Mouse (Mus musculus): ENCODE measurements around the gene Mob2. TPM values are rescaled to one million over a fixed set of nuclear protein-coding genes. Genes with fewer than 3 reads are reported as not detected.

Gene Mob2
- polyA plus RNA-seq, 1 experiment from 2014 or later, result 52.8 TPM

DNA sequence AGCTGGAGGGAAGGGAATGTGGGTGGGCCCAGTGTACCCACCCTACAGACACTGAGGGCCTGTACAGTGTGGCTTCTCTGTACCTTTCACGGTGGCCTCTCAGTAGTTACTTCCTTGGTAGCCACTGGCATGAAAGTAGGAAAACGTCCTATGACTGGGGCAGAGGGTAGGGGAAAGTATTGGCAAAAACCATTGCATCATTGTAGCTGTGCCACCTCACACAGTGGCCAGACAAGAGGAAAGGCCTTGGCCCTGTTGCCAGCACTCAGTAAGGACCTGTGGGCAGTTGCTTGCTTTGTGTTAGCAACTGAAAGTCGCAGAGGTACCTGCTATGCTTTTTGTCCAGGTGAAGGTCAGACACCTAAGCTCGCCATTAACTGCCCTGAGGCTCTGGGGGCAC lies 66.7 kb downstream of the Mob2 start:
- ATAC-seq (ENCODE audit: low read depth), result no peak
- Histone ChIP-seq H3K27ac (replicated peaks) (no peak overlapping the region), H3K4me2 (no peak overlapping the region), H3K4me1 (replicated peaks) (no peaks in the 10 kb centered on the region), H3K9me3 (no peaks in the 10 kb centered on the region), H3K36me3 (peaks cover 100% of the 10 kb centered on the region), H3K27me3 (no peaks in the 10 kb centered on the region), H3K9ac (no peak overlapping the region), H3K4me3 (no peak overlapping the region)
- 92% methylated on average over 4 of the region's 4 CpGs for whole genome bisulfite sequencing

GRCm38 (mm10) chr7:141991183-141991582 lies 69.7 kb downstream of the Mob2 start:
- 91% methylated on average over 2 of the region's 2 CpGs for WGBS
- no peak overlapping the region for H3K4me2 ChIP-seq
- H3K27ac ChIP-seq (replicated peaks), result no peak overlapping the region
- no peak overlapping the region for H3K4me3 ChIP-seq
- H3K27me3 ChIP-seq, result no peaks in the 10 kb centered on the region
- peaks cover 100% of the 10 kb centered on the region for H3K36me3 ChIP-seq
- no peaks in the 10 kb centered on the region for H3K4me1 ChIP-seq (replicated peaks)
- ATAC-seq (ENCODE audit: low read depth), result no peak
- no peaks in the 10 kb centered on the region for H3K9me3 ChIP-seq
- H3K9ac ChIP-seq, result no peak overlapping the region

DNA sequence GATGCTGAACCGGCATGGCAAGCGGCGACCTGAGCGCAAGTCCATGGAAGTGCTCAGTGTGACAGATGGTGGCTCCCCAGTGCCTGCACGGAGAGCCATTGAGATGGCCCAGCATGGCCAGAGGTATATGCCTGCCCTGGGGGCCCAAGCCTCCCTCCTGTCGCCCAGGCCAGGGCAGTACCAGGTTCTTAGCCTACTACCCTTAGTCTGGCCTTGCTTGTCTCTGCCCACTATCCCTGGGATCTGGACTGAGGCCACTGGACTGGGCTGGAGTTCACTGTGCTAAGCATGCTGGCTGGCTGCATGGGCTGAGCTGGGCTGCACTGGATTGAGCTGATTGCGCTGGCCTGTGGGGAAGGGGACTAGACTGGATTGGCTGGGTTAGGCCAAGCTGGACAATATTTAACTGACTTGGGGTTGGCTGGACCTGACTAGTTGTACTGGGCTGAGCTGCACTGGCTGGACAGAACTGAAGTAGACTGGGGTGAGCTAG lies 72.5 kb downstream of the Mob2 start:
- no peak overlapping the region for H3K4me3 ChIP-seq
- no peaks in the 10 kb centered on the region for H3K27me3 ChIP-seq
- 81% methylated on average over 7 of the region's 7 CpGs for WGBS
- H3K36me3 ChIP-seq, result peaks cover 100% of the 10 kb centered on the region
- no peak for ATAC-seq (ENCODE audit: low read depth)
- no peak overlapping the region for H3K9ac ChIP-seq
- no peaks in the 10 kb centered on the region for H3K4me1 ChIP-seq (replicated peaks)
- no peak overlapping the region for H3K27ac ChIP-seq (replicated peaks)
- no peaks in the 10 kb centered on the region for H3K9me3 ChIP-seq
- no peak overlapping the region for H3K4me2 ChIP-seq

GRCm38 (mm10) chr7:141981237-141981636 lies 79.6 kb downstream of the Mob2 start:
- H3K27ac ChIP-seq (replicated peaks), result no peak overlapping the region
- H3K4me1 ChIP-seq (replicated peaks), result peaks cover 15% of the 10 kb centered on the region
- H3K9ac ChIP-seq, result no peak overlapping the region
- no peaks in the 10 kb centered on the region for H3K9me3 ChIP-seq
- no peak for ATAC-seq (ENCODE audit: low read depth)
- WGBS, result 91% methylated on average over 7 of the region's 7 CpGs
- H3K27me3 ChIP-seq, result no peaks in the 10 kb centered on the region
- peaks cover 31% of the 10 kb centered on the region for H3K36me3 ChIP-seq
- no peak overlapping the region for H3K4me3 ChIP-seq
- no peak overlapping the region for H3K4me2 ChIP-seq

- Histone ChIP-seq H3K27ac (replicated peaks) (no peak overlapping the region), H3K4me2 (no peak overlapping the region), H3K9ac (no peak overlapping the region), H3K9me3 (no peaks in the 10 kb centered on the region), H3K27me3 (no peaks in the 10 kb centered on the region), H3K36me3 (peaks cover 12% of the 10 kb centered on the region), H3K4me3 (no peak overlapping the region), H3K4me1 (replicated peaks) (peaks cover 15% of the 10 kb centered on the region)
- WGBS, result 95% methylated on average over 4 of the region's 4 CpGs
- no peak for ATAC-seq (ENCODE audit: low read depth)
These were observed 81.6 kb downstream of the Mob2 start for GRCm38 (mm10) chr7:141979247-141979646.

GRCm38 (mm10) chr7:141978003-141978402 lies 82.9 kb downstream of the Mob2 start:
- Histone ChIP-seq H3K4me1 (replicated peaks) (peaks cover 20% of the 10 kb centered on the region), H3K4me2 (no peak overlapping the region), H3K4me3 (no peak overlapping the region), H3K9ac (no peak overlapping the region), H3K27me3 (no peaks in the 10 kb centered on the region), H3K36me3 (no peaks in the 10 kb centered on the region), H3K27ac (replicated peaks) (peak overlapping the region; percentile 46), H3K9me3 (no peaks in the 10 kb centered on the region)
- WGBS, result 60% methylated on average over 6 of the region's 6 CpGs
- ATAC-seq (ENCODE audit: low read depth), result peak; percentile 38

DNA sequence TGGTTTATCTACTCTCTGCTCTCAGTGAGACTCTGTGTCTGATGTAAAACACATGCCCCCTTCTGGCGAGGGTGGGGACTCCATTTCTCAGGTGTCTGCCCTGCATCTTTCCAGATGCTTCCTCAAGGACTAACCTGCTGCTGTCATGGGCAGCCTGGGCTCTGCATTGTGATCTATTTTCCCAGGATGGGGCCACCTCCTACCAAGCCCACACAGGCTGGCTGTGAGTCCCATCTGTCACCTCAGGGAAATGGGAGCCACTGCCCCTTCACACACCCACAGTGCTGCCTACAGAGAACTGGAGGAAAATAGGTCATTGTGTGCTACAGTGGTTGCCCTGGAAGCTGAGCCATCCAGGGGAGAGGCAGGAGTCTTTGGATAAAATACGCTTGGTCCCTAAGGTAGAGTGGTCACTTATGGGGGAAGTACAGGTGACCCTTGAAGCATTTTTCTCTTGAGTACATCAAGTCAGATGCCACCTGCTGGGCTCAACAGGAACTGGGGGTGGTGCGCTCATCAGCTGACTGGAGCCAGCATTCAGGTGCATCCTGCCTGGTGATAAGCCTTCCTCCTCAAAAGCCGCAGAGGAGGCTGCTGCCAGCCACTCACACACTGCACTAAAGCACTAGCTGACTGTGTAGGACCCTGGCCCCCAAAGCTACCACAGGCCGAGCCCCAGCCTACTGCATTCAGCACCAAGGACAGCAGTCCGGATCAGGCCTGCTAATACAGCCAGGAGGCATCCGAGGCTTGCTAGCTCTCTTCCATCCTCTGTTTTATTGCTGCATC lies 87.8 kb downstream of the Mob2 start:
- Histone ChIP-seq H3K36me3 (no peaks in the 10 kb centered on the region), H3K4me2 (no peak overlapping the region), H3K9ac (no peak overlapping the region), H3K9me3 (no peaks in the 10 kb centered on the region), H3K4me1 (replicated peaks) (peaks cover 54% of the 10 kb centered on the region), H3K27me3 (no peaks in the 10 kb centered on the region), H3K4me3 (no peak overlapping the region), H3K27ac (replicated peaks) (no peak overlapping the region)
- peak; percentile 33; the same call in 1 of the 2 replicates for ATAC-seq (ENCODE audit: low read depth)
- 43% methylated on average over 7 of the region's 7 CpGs for WGBS

- H3K4me1 ChIP-seq (replicated peaks), result peaks cover 93% of the 10 kb centered on the region
- no peaks in the 10 kb centered on the region for H3K9me3 ChIP-seq
- no peak overlapping the region for H3K27ac ChIP-seq (replicated peaks)
- no peak for ATAC-seq (ENCODE audit: low read depth)
- H3K9ac ChIP-seq, result no peak overlapping the region
- H3K27me3 ChIP-seq, result no peaks in the 10 kb centered on the region
- no peak overlapping the region for H3K4me3 ChIP-seq
- WGBS, result 84% methylated on average over 2 of the region's 2 CpGs
- no peaks in the 10 kb centered on the region for H3K36me3 ChIP-seq
- H3K4me2 ChIP-seq, result no peak overlapping the region
These were observed 94.6 kb downstream of the Mob2 start for GRCm38 (mm10) chr7:141966281-141966680.

- no peak for ATAC-seq (ENCODE audit: low read depth)
- 0 out of 2 replicates have a peak overlapping the region, but pooled peaks have one; percentile 4 for H3K4me2 ChIP-seq
- no peak overlapping the region for H3K9ac ChIP-seq
- H3K27me3 ChIP-seq, result no peaks in the 10 kb centered on the region
- H3K4me1 ChIP-seq (replicated peaks), result peaks cover 95% of the 10 kb centered on the region
- no peak overlapping the region for H3K4me3 ChIP-seq
- H3K27ac ChIP-seq (replicated peaks), result no peak overlapping the region
- WGBS, result 92% methylated on average over 3 of the region's 3 CpGs
- no peaks in the 10 kb centered on the region for H3K36me3 ChIP-seq
- no peaks in the 10 kb centered on the region for H3K9me3 ChIP-seq
These were observed 98.3 kb downstream of the Mob2 start for GRCm38 (mm10) chr7:141962521-141962920.

GRCm38 (mm10) chr7:141961491-141961890 lies 99.4 kb downstream of the Mob2 start:
- ATAC-seq (ENCODE audit: low read depth), result no peak
- Histone ChIP-seq H3K9me3 (no peaks in the 10 kb centered on the region), H3K27ac (replicated peaks) (peak overlapping the region; percentile 64), H3K4me2 (no peak overlapping the region), H3K36me3 (no peaks in the 10 kb centered on the region), H3K4me3 (no peak overlapping the region), H3K4me1 (replicated peaks) (peaks cover 95% of the 10 kb centered on the region), H3K9ac (peak overlapping the region; percentile 32; the same call in 1 of the 2 replicates), H3K27me3 (no peaks in the 10 kb centered on the region)
- 56% methylated on average over 3 of the region's 3 CpGs for WGBS

GRCm38 (mm10) chr7:141960926-141961325 lies 99.9 kb downstream of the Mob2 start:
- H3K9me3 ChIP-seq, result no peaks in the 10 kb centered on the region
- peaks cover 95% of the 10 kb centered on the region for H3K4me1 ChIP-seq (replicated peaks)
- peak overlapping the region; percentile 64 for H3K27ac ChIP-seq (replicated peaks)
- WGBS, result 80% methylated on average over 2 of the region's 2 CpGs
- H3K4me3 ChIP-seq, result no peak overlapping the region
- no peaks in the 10 kb centered on the region for H3K36me3 ChIP-seq
- no peak overlapping the region for H3K4me2 ChIP-seq
- H3K27me3 ChIP-seq, result no peaks in the 10 kb centered on the region
- peak overlapping the region; percentile 32; the same call in 1 of the 2 replicates for H3K9ac ChIP-seq
- ATAC-seq (ENCODE audit: low read depth), result no peak

DNA sequence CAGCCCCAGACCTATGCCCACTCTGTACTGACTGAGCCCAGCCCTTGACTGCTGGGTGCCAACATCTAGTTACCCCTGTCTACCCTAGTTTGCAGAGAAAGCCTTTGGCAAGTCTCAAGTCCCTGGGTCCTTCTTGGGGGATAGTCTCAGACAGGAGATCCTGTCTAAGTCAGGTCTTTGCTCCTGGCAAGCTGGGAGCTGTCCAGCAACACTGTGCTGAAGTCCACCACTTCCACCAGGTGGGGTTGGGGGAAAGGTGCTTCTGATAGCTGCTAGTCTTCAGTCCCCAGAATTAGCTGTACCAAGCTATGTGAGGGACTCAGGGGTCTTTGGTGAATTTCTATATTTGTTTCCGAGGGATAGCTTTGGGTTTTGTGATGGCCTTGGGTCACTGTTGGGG lies 101.7 kb downstream of the Mob2 start:
- Histone ChIP-seq H3K36me3 (no peaks in the 10 kb centered on the region), H3K27ac (replicated peaks) (0 out of 2 replicates have a peak overlapping the region, but pooled peaks have one; percentile 1), H3K4me1 (replicated peaks) (peaks cover 96% of the 10 kb centered on the region), H3K9ac (no peak overlapping the region), H3K9me3 (no peaks in the 10 kb centered on the region), H3K4me3 (no peak overlapping the region), H3K4me2 (no peak overlapping the region), H3K27me3 (no peaks in the 10 kb centered on the region)
- WGBS, result 76% methylated on average over 1 of the region's 1 CpGs
- no peak for ATAC-seq (ENCODE audit: low read depth)

Measured in neural tube, embryonic 13.5 days (tissue).